Mouse (Mus musculus) myocyte (in vitro differentiated cells): Measurements from ENCODE around the gene Mcat.
"Not testable (repeated sequence)": the region's sequence is repeated elsewhere in the genome, so short reads cannot be mapped to it uniquely, and the experiment has no call there.

Experiments
- MAX ChIP-seq: IDR thresholded peaks from one replicate; pipeline ENCODE4 v1.6.1; 2011; ENCODE audit warnings: low read depth, mild to moderate bottlenecking, control low read depth
- POLR2A ChIP-seq: IDR thresholded peaks from one replicate; pipeline ENCODE4 v1.6.1; 2011; ENCODE audit warnings: low read depth, mild to moderate bottlenecking, control low read depth, moderate library complexity; ENCODE audit not compliant: insufficient read length

DNA sequence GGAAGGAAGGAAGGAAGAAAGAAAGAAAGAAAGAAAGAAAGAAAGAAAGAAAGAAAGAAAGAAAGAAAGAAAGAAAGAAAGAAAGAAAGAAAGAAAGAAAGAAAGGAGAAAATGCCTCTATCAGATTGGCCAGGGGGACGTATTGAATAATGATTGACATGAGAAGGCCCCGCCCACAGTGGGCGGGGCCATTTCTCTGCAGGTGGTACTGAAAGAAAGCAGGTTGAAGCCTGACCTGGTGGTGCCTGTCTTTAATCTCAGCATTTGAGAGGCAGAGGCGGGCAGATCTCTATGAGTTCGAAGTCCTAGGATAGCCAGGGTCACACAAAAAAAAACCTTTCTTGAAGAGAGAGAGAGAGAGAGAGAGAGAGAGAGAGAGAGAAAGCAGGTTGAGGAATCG lies 62.1 kb downstream of the Mcat start:
- not testable (repeated sequence) for TF ChIP-seq POLR2A, MAX
